Mouse (Mus musculus): ENCODE data around the gene Zfp248. TPM values are rescaled to one million over a fixed set of nuclear protein-coding genes. Genes with fewer than 3 reads are reported as not detected.

Gene Zfp248
- polyA plus RNA-seq, 1 experiment, result 0.86 TPM

- 85% methylated on average over 15 of the region's 15 CpGs for WGBS
These were observed 6.9 kb upstream of the Zfp248 start for GRCm38 (mm10) chr6:118462069-118462705.

DNA sequence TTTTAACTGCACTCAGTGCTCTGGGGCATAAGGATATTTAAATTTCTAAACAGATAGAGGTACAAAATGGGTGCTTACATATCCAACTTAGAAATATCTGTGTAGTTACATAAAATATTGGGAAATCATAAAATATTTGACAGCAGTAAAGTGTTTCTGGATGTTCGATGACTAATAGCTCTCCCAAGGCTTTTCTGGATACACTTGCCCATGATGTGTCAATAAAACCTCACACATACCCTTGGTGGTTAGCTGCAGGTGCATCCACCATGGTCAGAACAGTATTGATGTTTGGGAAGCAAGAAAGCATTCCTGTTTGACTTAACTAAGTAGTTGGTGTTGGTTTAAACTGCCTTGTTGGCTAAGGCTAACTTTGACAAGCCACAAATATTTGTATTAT lies 2.4 kb upstream of the Zfp248 start:
- peaks cover 3% of the 10 kb centered on the region for H3K4me1 ChIP-seq (replicated peaks; ENCODE audit: control insufficient read depth, insufficient read depth, low read length)
- no peak overlapping the region for H3K27ac ChIP-seq (ENCODE audit: control insufficient read depth, insufficient read depth, low read length)
- 98% methylated on average over 1 of the region's 1 CpGs for WGBS
- H3K4me3 ChIP-seq (ENCODE audit: control insufficient read depth, insufficient read depth, low read length), result no peak overlapping the region
- no peaks in the 10 kb centered on the region for H3K27me3 ChIP-seq (ENCODE audit: control insufficient read depth, insufficient read depth, low read length)
- TF ChIP-seq POLR2A (IDR thresholded peaks at IDR 0.05; ENCODE audit: control insufficient read depth, extremely low read depth, insufficient read depth, low read length, poor library complexity), result no peak
- TF ChIP-seq CTCF (IDR thresholded peaks at IDR 0.05; ENCODE audit: borderline replicate concordance, control insufficient read depth, extremely low read depth, insufficient read depth, low read length, poor library complexity), result no peak
- no peak for DNase-seq
- no peaks in the 10 kb centered on the region for H3K36me3 ChIP-seq (ENCODE audit: control insufficient read depth, insufficient read depth, low read length)

More at GRCm38 (mm10) chr6:118462069-118462705, 6.9 kb upstream of the Zfp248 start:
- TF ChIP-seq CTCF (IDR thresholded peaks at IDR 0.05; ENCODE audit: borderline replicate concordance, control insufficient read depth, extremely low read depth, insufficient read depth, low read length, poor library complexity) (no peak), POLR2A (IDR thresholded peaks at IDR 0.05; ENCODE audit: control insufficient read depth, extremely low read depth, insufficient read depth, low read length, poor library complexity) (no peak)
- Histone ChIP-seq H3K27me3 (ENCODE audit: control insufficient read depth, insufficient read depth, low read length) (no peaks in the 10 kb centered on the region), H3K4me1 (replicated peaks; ENCODE audit: control insufficient read depth, insufficient read depth, low read length) (no peaks in the 10 kb centered on the region), H3K4me3 (ENCODE audit: control insufficient read depth, insufficient read depth, low read length) (no peak overlapping the region), H3K36me3 (ENCODE audit: control insufficient read depth, insufficient read depth, low read length) (no peaks in the 10 kb centered on the region), H3K27ac (ENCODE audit: control insufficient read depth, insufficient read depth, low read length) (no peak overlapping the region)
- DNase-seq, result no peak

- peak overlapping the region; percentile 76; the same call in 1 of the 2 replicates for H3K4me3 ChIP-seq (ENCODE audit: control insufficient read depth, insufficient read depth, low read length)
- H3K36me3 ChIP-seq (ENCODE audit: control insufficient read depth, insufficient read depth, low read length), result no peaks in the 10 kb centered on the region
- TF ChIP-seq CTCF (IDR thresholded peaks at IDR 0.05; ENCODE audit: borderline replicate concordance, control insufficient read depth, extremely low read depth, insufficient read depth, low read length, poor library complexity) (no peak), POLR2A (IDR thresholded peaks at IDR 0.05; ENCODE audit: control insufficient read depth, extremely low read depth, insufficient read depth, low read length, poor library complexity) (no peak)
- H3K4me1 ChIP-seq (replicated peaks; ENCODE audit: control insufficient read depth, insufficient read depth, low read length), result peaks cover 3% of the 10 kb centered on the region
- 67% methylated on average over 8 of the region's 8 CpGs for WGBS
- no peak overlapping the region for H3K27ac ChIP-seq (ENCODE audit: control insufficient read depth, insufficient read depth, low read length)
- H3K27me3 ChIP-seq (ENCODE audit: control insufficient read depth, insufficient read depth, low read length), result no peaks in the 10 kb centered on the region
- no peak for DNase-seq
These were observed 876 bp downstream of the Zfp248 start for GRCm38 (mm10) chr6:118454452-118454851.

- no peaks in the 10 kb centered on the region for H3K36me3 ChIP-seq (ENCODE audit: control insufficient read depth, insufficient read depth, low read length)
- WGBS, result 95% methylated on average over 4 of the region's 4 CpGs
- TF ChIP-seq POLR2A (IDR thresholded peaks at IDR 0.05; ENCODE audit: control insufficient read depth, extremely low read depth, insufficient read depth, low read length, poor library complexity), result no peak
- TF ChIP-seq CTCF (IDR thresholded peaks at IDR 0.05; ENCODE audit: borderline replicate concordance, control insufficient read depth, extremely low read depth, insufficient read depth, low read length, poor library complexity), result no peak
- H3K4me1 ChIP-seq (replicated peaks; ENCODE audit: control insufficient read depth, insufficient read depth, low read length), result no peaks in the 10 kb centered on the region
- no peaks in the 10 kb centered on the region for H3K27me3 ChIP-seq (ENCODE audit: control insufficient read depth, insufficient read depth, low read length)
- no peak for DNase-seq
- no peak overlapping the region for H3K27ac ChIP-seq (ENCODE audit: control insufficient read depth, insufficient read depth, low read length)
- H3K4me3 ChIP-seq (ENCODE audit: control insufficient read depth, insufficient read depth, low read length), result no peak overlapping the region
These were observed 23.8 kb downstream of the Zfp248 start for GRCm38 (mm10) chr6:118431502-118431901.

DNA sequence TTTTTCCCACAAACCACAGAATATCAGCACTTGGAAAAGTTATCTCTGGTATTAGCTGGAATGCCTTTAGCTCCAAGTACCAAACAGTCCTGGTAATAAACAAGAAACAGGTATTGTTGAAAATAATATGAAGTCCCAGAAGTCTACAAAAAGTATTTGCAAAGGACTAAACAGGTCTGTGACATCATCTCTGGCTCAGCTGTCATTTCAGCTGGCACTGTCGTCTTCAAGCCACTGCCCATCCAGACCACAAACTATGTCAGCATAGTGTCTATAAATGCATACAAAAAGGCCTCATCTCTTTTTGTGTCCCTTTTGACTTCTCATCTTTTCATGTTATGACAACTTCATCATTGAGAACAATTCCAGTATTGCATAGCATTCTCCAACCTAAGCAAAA lies 28.7 kb downstream of the Zfp248 start:
- no peaks in the 10 kb centered on the region for H3K4me1 ChIP-seq (replicated peaks; ENCODE audit: control insufficient read depth, insufficient read depth, low read length)
- DNase-seq, result no peak
- TF ChIP-seq CTCF (IDR thresholded peaks at IDR 0.05; ENCODE audit: borderline replicate concordance, control insufficient read depth, extremely low read depth, insufficient read depth, low read length, poor library complexity) (no peak), POLR2A (IDR thresholded peaks at IDR 0.05; ENCODE audit: control insufficient read depth, extremely low read depth, insufficient read depth, low read length, poor library complexity) (no peak)
- H3K27ac ChIP-seq (ENCODE audit: control insufficient read depth, insufficient read depth, low read length), result no peak overlapping the region
- H3K4me3 ChIP-seq (ENCODE audit: control insufficient read depth, insufficient read depth, low read length), result no peak overlapping the region
- H3K27me3 ChIP-seq (ENCODE audit: control insufficient read depth, insufficient read depth, low read length), result no peaks in the 10 kb centered on the region
- WGBS, result 87% methylated on average over 1 of the region's 1 CpGs
- H3K36me3 ChIP-seq (ENCODE audit: control insufficient read depth, insufficient read depth, low read length), result no peaks in the 10 kb centered on the region

- H3K4me1 ChIP-seq (replicated peaks; ENCODE audit: control insufficient read depth, insufficient read depth, low read length), result peaks cover 6% of the 10 kb centered on the region
- H3K27ac ChIP-seq (ENCODE audit: control insufficient read depth, insufficient read depth, low read length), result no peak within 1 kb of the TSS
- under 1% methylated on average over 67 of the region's 67 CpGs for WGBS
- TF ChIP-seq POLR2A (IDR thresholded peaks at IDR 0.05; ENCODE audit: control insufficient read depth, extremely low read depth, insufficient read depth, low read length, poor library complexity), result peak; percentile 76
- TF ChIP-seq CTCF (IDR thresholded peaks at IDR 0.05; ENCODE audit: borderline replicate concordance, control insufficient read depth, extremely low read depth, insufficient read depth, low read length, poor library complexity), result peak; percentile 88
- H3K27me3 ChIP-seq (ENCODE audit: control insufficient read depth, insufficient read depth, low read length), result no peaks in the 10 kb centered on the region
- 0 out of 2 replicates have a peak, but pooled peaks cover 9% of the 10 kb centered on the region for H3K36me3 ChIP-seq (ENCODE audit: control insufficient read depth, insufficient read depth, low read length)
- peak within 1 kb of the TSS; percentile 93 for H3K4me3 ChIP-seq (ENCODE audit: control insufficient read depth, insufficient read depth, low read length)
- peak; percentile 91 for DNase-seq
These were observed 36.0 kb downstream of the Zfp248 start, which contains the start of gene Bms1 for GRCm38 (mm10) chr6:118419050-118419920. Bms1 (minus strand) TSS chr6:118419474.
